ENCODE assay signal across 26 mouse cellular contexts in the genomic region with DNA sequence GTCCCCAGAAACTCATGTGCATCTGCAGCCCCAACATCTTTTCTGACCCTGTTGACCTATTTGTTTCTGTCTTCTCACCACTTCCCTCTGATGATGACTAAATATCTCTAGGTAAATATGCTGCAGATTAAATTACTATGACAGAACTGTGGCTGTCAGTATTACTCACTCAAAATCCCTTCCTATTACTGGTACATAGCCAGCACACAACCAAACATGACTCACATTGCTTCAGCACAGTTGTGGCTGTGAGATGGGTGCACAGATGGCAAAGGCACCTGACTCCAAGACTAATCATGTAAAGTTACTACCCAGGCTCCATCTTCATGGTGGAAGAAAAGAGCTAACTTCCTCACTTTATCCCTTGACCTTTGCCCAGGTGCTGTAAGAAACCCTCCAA. TPM values are rescaled to one million over a fixed set of nuclear protein-coding genes. Genes with fewer than 3 reads are reported as not detected.
"Had no signal": no experiment of that assay in that cellular context is flagged by ENCODE, and none has a peak within 500 bp of the region (broad histone marks: within the 10 kb centered on the region; RNA-seq: fewer than 3 reads in every experiment).

No protein-coding gene starts in this region.

- H3K9ac ChIP-seq: intestine, embryonic 15.5 days; limb, embryonic 15.5 days; liver, embryonic 12.5 days; lung, embryonic 15.5 days; midbrain, embryonic 15.5 days had no signal

- H3K4me2 ChIP-seq: intestine, embryonic 15.5 days; limb, embryonic 15.5 days; liver, embryonic 12.5 days; lung, embryonic 15.5 days; midbrain, embryonic 11.5 days; midbrain, embryonic 15.5 days had no signal

- H3K27me3 ChIP-seq: intestine, embryonic 15.5 days; limb, embryonic 15.5 days; liver, embryonic 12.5 days; lung, embryonic 15.5 days; megakaryocyte, embryonic 14.5 days; midbrain, embryonic 15.5 days had no signal

- H3K36me3 ChIP-seq: intestine, embryonic 15.5 days; limb, embryonic 15.5 days; liver, embryonic 12.5 days; lung, embryonic 15.5 days; midbrain, embryonic 15.5 days had no signal

- DNase-seq: kidney, adult 18-20 months; kidney, postnatal 14 days; lung, postnatal 14 days; retina, postnatal 1 day; right cerebral cortex, postnatal 25 days; thymus, postnatal 36 days had no signal

- ATAC-seq: intestine, embryonic 15.5 days; liver, embryonic 12.5 days; midbrain, embryonic 15.5 days had no signal

- H3K4me3 ChIP-seq: intestine, embryonic 15.5 days; left cerebral cortex, adult 2 months; limb, embryonic 15.5 days; liver, embryonic 12.5 days; lung, embryonic 15.5 days; megakaryocyte, embryonic 14.5 days; midbrain, embryonic 15.5 days had no signal

- H3K27ac ChIP-seq: intestine, embryonic 15.5 days; left cerebral cortex, adult 2 months; limb, embryonic 15.5 days; liver, embryonic 12.5 days; lung, embryonic 15.5 days; macrophage; midbrain, embryonic 15.5 days had no signal

- H3K9me3 ChIP-seq: intestine, embryonic 15.5 days; limb, embryonic 15.5 days; liver, embryonic 12.5 days; lung, embryonic 15.5 days; megakaryocyte, embryonic 14.5 days; midbrain, embryonic 15.5 days had no signal

- H3K4me1 ChIP-seq: intestine, embryonic 15.5 days; limb, embryonic 15.5 days; liver, embryonic 12.5 days; lung, embryonic 15.5 days; megakaryocyte, embryonic 14.5 days; midbrain, embryonic 15.5 days had no signal

RNA-seq across cellular contexts. Expression of a gene that starts 50.5 kb away (rescaled TPM):
- total RNA-seq: left cerebral cortex, adult 2 months; left cerebral cortex, postnatal 25 days; monocyte, adult 5-6 weeks; neutrophil, adult 5-6 weeks had no signal
- polyA plus RNA-seq: intestine, embryonic 15.5 days; kidney, embryonic 14.5 days; large intestine, adult 2 months; limb, embryonic 11.5 days; limb, embryonic 15.5 days; liver, embryonic 12.5 days; liver, embryonic 16.5 days; lung, embryonic 15.5 days; macrophage; midbrain, embryonic 11.5 days; midbrain, embryonic 15.5 days; neural tube, embryonic 11.5 days; small intestine, adult 2 months; stomach, embryonic 16.5 days; thymus, postnatal 0 days had no signal
